Mouse (Mus musculus): ENCODE measurements around the gene Disc1. TPM values are rescaled to one million over a fixed set of nuclear protein-coding genes. Genes with fewer than 3 reads are reported as not detected.

The Disc1 gene
- polyA plus RNA-seq, 1 experiment from 2014 or later = 0.86 TPM

DNA sequence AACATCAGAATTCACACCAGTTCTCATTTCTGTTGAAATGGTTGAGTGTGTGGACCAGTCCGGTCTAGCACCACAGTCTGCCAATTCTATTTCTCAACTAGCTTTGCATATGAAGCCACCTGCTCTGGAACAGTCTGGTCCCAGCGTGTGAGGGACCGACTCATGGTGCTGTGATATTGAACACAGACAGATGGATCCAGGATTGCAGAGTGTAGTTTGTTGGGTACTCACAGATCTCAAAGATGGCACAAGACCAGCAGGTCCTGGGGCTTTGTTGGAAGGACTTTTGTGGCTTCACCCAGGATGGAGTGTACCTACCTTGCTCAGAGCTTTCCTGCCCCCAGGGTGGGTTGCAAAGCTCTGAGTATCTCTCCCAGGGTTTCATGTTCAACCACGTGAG, 151.6 kb downstream of the Disc1 start:
- no peak overlapping the region for H3K4me3 ChIP-seq (ENCODE audit: low read depth, low read length)
- H3K4me1 ChIP-seq (ENCODE audit: control insufficient read depth, insufficient read depth, low read length) = no peaks in the 10 kb centered on the region; the same call in 1 of the 2 replicates
- no peak overlapping the region for H3K9ac ChIP-seq (replicated peaks; ENCODE audit: low read length)
- H3K4me2 ChIP-seq (ENCODE audit: low read depth, low read length) = no peak overlapping the region
- H3K27me3 ChIP-seq (ENCODE audit: control insufficient read depth, insufficient read depth, low read length) = no peaks in the 10 kb centered on the region
- no peak for DNase-seq (ENCODE audit: low spot score)
- no peaks in the 10 kb centered on the region for H3K36me3 ChIP-seq (replicated peaks; ENCODE audit: control insufficient read depth, insufficient read depth, low read depth, low read length)
- 91% methylated on average over 4 of the region's 4 CpGs for WGBS
- H3K27ac ChIP-seq (replicated peaks; ENCODE audit: low read depth, low read length) = no peak overlapping the region
- no peaks in the 10 kb centered on the region for H3K9me3 ChIP-seq (replicated peaks; ENCODE audit: control insufficient read depth, low read length)
- no peak for ATAC-seq (replicated peaks; ENCODE audit: insufficient number of reproducible peaks, low FRiP score, low TSS enrichment, low read depth)

DNA sequence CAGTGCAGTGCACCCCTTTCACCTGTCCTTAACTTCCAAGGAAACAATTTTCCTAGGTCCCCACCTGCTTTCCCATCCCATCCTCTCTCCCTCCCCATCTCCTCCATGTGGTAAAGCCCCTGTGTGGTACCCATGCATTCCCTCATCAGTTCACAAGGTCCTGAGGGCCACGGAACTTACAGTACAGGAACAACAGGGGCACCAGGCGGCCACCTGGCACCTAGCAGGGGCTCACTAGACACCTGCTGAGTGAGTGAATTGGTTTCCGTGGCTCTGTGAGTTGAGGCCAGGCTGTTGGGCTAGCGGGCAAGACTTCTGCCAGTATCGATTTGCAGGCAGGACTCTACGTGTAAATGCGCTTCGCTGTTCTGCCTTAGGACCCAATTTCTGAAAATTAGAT, 152.4 kb downstream of the Disc1 start:
- Histone ChIP-seq H3K4me1 (ENCODE audit: control insufficient read depth, insufficient read depth, low read length) (no peaks in the 10 kb centered on the region), H3K9me3 (replicated peaks; ENCODE audit: control insufficient read depth, low read length) (no peaks in the 10 kb centered on the region), H3K27me3 (ENCODE audit: control insufficient read depth, insufficient read depth, low read length) (no peaks in the 10 kb centered on the region), H3K4me2 (ENCODE audit: low read depth, low read length) (no peak overlapping the region), H3K4me3 (ENCODE audit: low read depth, low read length) (no peak overlapping the region), H3K36me3 (replicated peaks; ENCODE audit: control insufficient read depth, insufficient read depth, low read depth, low read length) (no peaks in the 10 kb centered on the region), H3K9ac (replicated peaks; ENCODE audit: low read length) (no peak overlapping the region), H3K27ac (replicated peaks; ENCODE audit: low read depth, low read length) (no peak overlapping the region)
- 70% methylated on average over 8 of the region's 8 CpGs for WGBS
- no peak for ATAC-seq (replicated peaks; ENCODE audit: insufficient number of reproducible peaks, low FRiP score, low TSS enrichment, low read depth)
- DNase-seq (ENCODE audit: low spot score) = no peak

DNA sequence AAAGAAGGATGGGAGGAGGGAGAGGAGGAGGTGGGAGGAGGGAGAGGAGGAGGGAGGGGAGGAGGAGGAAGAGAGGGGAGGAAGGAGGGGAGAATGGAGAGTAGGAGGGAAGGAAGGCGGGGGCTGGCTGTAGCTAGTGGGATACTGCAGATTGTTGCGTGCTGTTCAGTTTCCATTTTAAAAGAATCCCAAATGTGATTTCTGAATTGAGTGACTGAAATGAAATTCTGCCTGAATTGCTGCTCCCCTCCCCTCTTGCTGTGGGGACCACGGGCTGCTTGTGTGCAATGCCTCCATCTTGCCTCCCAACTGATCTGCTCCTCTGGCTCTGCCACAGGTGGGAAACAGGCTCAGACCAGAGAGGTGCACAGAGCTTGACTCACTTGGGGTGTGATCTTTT, 153.0 kb downstream of the Disc1 start:
- Histone ChIP-seq H3K27ac (replicated peaks; ENCODE audit: low read depth, low read length) (no peak overlapping the region), H3K27me3 (ENCODE audit: control insufficient read depth, insufficient read depth, low read length) (no peaks in the 10 kb centered on the region), H3K36me3 (replicated peaks; ENCODE audit: control insufficient read depth, insufficient read depth, low read depth, low read length) (no peaks in the 10 kb centered on the region), H3K9ac (replicated peaks; ENCODE audit: low read length) (no peak overlapping the region), H3K4me3 (ENCODE audit: low read depth, low read length) (no peak overlapping the region), H3K4me2 (ENCODE audit: low read depth, low read length) (no peak overlapping the region), H3K4me1 (ENCODE audit: control insufficient read depth, insufficient read depth, low read length) (no peaks in the 10 kb centered on the region), H3K9me3 (replicated peaks; ENCODE audit: control insufficient read depth, low read length) (no peaks in the 10 kb centered on the region)
- no peak for ATAC-seq (replicated peaks; ENCODE audit: insufficient number of reproducible peaks, low FRiP score, low TSS enrichment, low read depth)
- DNase-seq (ENCODE audit: low spot score) = no peak
- WGBS = 66% methylated on average over 3 of the region's 3 CpGs

DNA sequence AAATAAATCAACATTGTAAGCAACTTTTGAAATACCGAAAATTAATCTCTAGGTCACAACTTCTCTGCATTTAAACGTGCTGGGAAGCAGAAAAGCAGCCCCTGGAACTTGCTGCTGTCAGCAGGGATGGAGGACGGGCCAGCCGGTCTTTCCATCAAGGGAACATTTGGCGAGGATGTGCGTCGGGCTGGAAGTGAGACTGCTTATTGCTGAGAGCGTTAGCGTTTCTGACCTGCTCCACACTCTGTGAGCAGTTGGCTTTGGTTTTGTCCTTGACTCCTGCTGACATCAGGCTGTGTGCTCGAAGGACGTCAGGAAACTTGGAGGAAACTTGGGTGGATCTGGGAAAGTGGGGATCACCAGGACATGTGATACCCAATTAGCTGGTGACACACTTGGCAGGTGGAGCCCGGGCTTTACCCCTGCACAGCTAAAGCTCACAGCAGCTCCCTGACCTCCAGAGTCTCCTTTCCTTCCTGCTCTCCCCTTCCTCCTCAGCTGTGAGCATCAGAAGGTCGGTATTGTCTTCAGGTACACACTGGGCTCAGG, 158.7 kb downstream of the Disc1 start:
- H3K4me3 ChIP-seq (ENCODE audit: low read depth, low read length) = no peak overlapping the region
- no peaks in the 10 kb centered on the region for H3K27me3 ChIP-seq (ENCODE audit: control insufficient read depth, insufficient read depth, low read length)
- 61% methylated on average over 13 of the region's 13 CpGs for WGBS
- no peak overlapping the region for H3K9ac ChIP-seq (replicated peaks; ENCODE audit: low read length)
- H3K4me2 ChIP-seq (ENCODE audit: low read depth, low read length) = no peak overlapping the region
- no peak for DNase-seq (ENCODE audit: low spot score)
- H3K36me3 ChIP-seq (replicated peaks; ENCODE audit: control insufficient read depth, insufficient read depth, low read depth, low read length) = no peaks in the 10 kb centered on the region
- no peak overlapping the region for H3K27ac ChIP-seq (replicated peaks; ENCODE audit: low read depth, low read length)
- no peak for ATAC-seq (replicated peaks; ENCODE audit: insufficient number of reproducible peaks, low FRiP score, low TSS enrichment, low read depth)
- H3K4me1 ChIP-seq (ENCODE audit: control insufficient read depth, insufficient read depth, low read length) = no peaks in the 10 kb centered on the region
- H3K9me3 ChIP-seq (replicated peaks; ENCODE audit: control insufficient read depth, low read length) = no peaks in the 10 kb centered on the region

DNA sequence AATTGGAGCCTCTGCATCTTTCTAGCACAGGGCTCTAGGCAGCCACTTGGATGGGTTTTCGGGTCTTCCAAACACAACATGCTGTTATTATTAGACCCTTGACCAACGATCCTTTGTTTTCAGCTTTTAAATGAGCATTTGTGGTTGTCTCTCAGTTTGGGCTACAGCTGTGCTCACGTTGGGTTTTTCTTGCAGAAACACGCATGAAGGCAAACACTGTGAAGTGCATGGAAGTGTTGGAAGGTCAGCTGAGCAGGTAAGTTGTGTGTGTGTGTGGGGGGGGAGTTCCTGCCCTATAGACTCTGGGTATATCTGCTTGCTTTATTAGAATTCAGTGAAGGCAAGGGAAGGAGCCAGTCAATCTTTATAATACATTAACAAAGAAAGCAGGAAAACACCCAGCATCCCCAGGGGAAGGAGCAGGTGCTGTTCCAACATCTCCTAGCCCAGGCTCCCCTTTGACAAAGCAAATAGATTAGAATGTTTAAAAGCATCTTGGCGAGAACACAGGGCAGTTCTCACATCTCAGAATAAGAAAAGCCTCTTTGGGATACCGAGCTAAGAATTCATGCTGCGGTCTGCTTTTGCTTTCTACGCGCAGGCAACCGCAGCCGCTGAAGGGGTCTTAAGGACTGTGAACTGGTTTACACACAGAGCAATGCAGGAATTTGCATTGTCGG, 164.0 kb downstream of the Disc1 start:
- DNase-seq (ENCODE audit: low spot score) (no peak), ATAC-seq (replicated peaks; ENCODE audit: insufficient number of reproducible peaks, low FRiP score, low TSS enrichment, low read depth) (0 out of 2 replicates have a peak, but pooled peaks have one; percentile 16)
- peak overlapping the region; percentile 65 for H3K27ac ChIP-seq (replicated peaks; ENCODE audit: low read depth, low read length)
- H3K36me3 ChIP-seq (replicated peaks; ENCODE audit: control insufficient read depth, insufficient read depth, low read depth, low read length) = no peaks in the 10 kb centered on the region
- no peaks in the 10 kb centered on the region for H3K27me3 ChIP-seq (ENCODE audit: control insufficient read depth, insufficient read depth, low read length)
- H3K4me3 ChIP-seq (ENCODE audit: low read depth, low read length) = no peak overlapping the region
- H3K9me3 ChIP-seq (replicated peaks; ENCODE audit: control insufficient read depth, low read length) = no peaks in the 10 kb centered on the region
- 17% methylated on average over 12 of the region's 12 CpGs for WGBS
- no peak overlapping the region for H3K9ac ChIP-seq (replicated peaks; ENCODE audit: low read length)
- H3K4me1 ChIP-seq (ENCODE audit: control insufficient read depth, insufficient read depth, low read length) = no peaks in the 10 kb centered on the region
- peak overlapping the region; percentile 28; the same call in 1 of the 2 replicates for H3K4me2 ChIP-seq (ENCODE audit: low read depth, low read length)

DNA sequence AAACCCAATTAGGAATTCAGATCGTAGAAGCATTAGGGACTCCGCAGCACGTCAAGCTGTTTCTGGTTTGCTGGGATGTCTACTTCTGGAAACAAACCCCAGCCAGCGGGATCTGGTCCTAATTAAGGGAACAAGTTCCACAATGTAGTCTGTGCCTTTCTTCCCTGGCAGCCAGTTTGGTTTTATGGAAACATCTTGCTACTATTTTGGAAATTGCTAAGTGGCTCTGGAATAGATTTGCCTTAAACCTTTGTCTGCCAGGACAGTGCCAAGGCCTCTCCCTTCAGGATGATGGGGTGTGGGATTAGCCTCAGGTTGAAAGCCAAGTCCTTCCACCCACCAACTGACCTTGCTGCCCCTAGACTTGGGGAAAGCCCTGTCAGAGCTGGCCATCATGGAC, 164.7 kb downstream of the Disc1 start:
- WGBS = 4% methylated on average over 4 of the region's 4 CpGs
- H3K27me3 ChIP-seq (ENCODE audit: control insufficient read depth, insufficient read depth, low read length) = no peaks in the 10 kb centered on the region
- no peak overlapping the region for H3K4me2 ChIP-seq (ENCODE audit: low read depth, low read length)
- H3K4me3 ChIP-seq (ENCODE audit: low read depth, low read length) = no peak overlapping the region
- H3K36me3 ChIP-seq (replicated peaks; ENCODE audit: control insufficient read depth, insufficient read depth, low read depth, low read length) = no peaks in the 10 kb centered on the region
- peak; percentile 78 for ATAC-seq (replicated peaks; ENCODE audit: insufficient number of reproducible peaks, low FRiP score, low TSS enrichment, low read depth)
- H3K4me1 ChIP-seq (ENCODE audit: control insufficient read depth, insufficient read depth, low read length) = no peaks in the 10 kb centered on the region; the same call in none of the 2 replicates
- H3K9me3 ChIP-seq (replicated peaks; ENCODE audit: control insufficient read depth, low read length) = no peaks in the 10 kb centered on the region
- H3K27ac ChIP-seq (replicated peaks; ENCODE audit: low read depth, low read length) = peak overlapping the region; percentile 73
- DNase-seq (ENCODE audit: low spot score) = peak; percentile 96
- H3K9ac ChIP-seq (replicated peaks; ENCODE audit: low read length) = peak overlapping the region; percentile 4; the same call in 1 of the 2 replicates

DNA sequence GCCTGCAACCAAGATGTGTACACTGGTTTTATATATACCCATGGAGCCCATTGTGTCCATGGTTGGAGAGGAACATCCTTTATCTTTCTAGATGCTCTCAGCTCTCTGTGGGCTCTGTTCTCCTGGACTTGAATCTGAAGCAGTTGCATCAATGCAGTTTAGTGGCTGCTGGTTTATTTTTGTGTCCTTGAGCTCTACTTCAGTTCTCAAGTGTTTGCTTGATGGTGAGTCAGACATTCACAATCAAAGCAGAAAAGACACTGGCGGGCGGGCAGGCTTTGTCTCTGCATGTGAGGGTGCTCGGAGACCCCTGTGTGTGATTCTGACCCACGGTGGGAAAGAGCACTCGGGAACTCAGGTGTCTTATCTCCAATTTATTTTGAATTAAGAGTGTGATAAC, 166.6 kb downstream of the Disc1 start:
- Histone ChIP-seq H3K9me3 (replicated peaks; ENCODE audit: control insufficient read depth, low read length) (no peaks in the 10 kb centered on the region), H3K27me3 (ENCODE audit: control insufficient read depth, insufficient read depth, low read length) (no peaks in the 10 kb centered on the region), H3K4me1 (ENCODE audit: control insufficient read depth, insufficient read depth, low read length) (no peaks in the 10 kb centered on the region; the same call in none of the 2 replicates), H3K4me3 (ENCODE audit: low read depth, low read length) (no peak overlapping the region), H3K4me2 (ENCODE audit: low read depth, low read length) (no peak overlapping the region), H3K27ac (replicated peaks; ENCODE audit: low read depth, low read length) (no peak overlapping the region), H3K9ac (replicated peaks; ENCODE audit: low read length) (no peak overlapping the region), H3K36me3 (replicated peaks; ENCODE audit: control insufficient read depth, insufficient read depth, low read depth, low read length) (no peaks in the 10 kb centered on the region)
- DNase-seq (ENCODE audit: low spot score) = no peak
- WGBS = 84% methylated on average over 5 of the region's 5 CpGs
- ATAC-seq (replicated peaks; ENCODE audit: insufficient number of reproducible peaks, low FRiP score, low TSS enrichment, low read depth) = no peak

DNA sequence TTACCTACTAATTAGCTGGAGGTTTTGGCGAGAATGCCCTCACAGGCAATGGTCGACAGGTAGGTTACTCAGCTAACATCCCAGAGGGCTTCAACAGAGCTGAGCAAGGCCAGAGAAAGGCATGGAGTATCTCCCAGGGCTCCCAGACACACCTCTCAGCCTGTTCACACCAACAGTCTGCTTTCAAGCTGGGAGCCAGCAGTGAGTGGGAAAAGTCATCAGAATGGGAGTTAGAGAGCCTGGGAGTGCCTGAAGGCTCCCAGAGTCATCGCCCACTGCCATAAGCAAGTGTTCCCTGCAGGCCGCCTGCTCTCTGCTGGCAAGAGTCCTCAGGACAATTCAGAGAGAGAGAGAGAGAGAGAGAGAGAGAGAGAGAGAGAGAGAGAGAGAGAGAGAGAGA, 167.1 kb downstream of the Disc1 start:
- Histone ChIP-seq H3K36me3 (replicated peaks; ENCODE audit: control insufficient read depth, insufficient read depth, low read depth, low read length) (no peaks in the 10 kb centered on the region), H3K9ac (replicated peaks; ENCODE audit: low read length) (no peak overlapping the region), H3K4me1 (ENCODE audit: control insufficient read depth, insufficient read depth, low read length) (no peaks in the 10 kb centered on the region; the same call in none of the 2 replicates), H3K27me3 (ENCODE audit: control insufficient read depth, insufficient read depth, low read length) (no peaks in the 10 kb centered on the region), H3K27ac (replicated peaks; ENCODE audit: low read depth, low read length) (no peak overlapping the region), H3K9me3 (replicated peaks; ENCODE audit: control insufficient read depth, low read length) (no peaks in the 10 kb centered on the region), H3K4me2 (ENCODE audit: low read depth, low read length) (no peak overlapping the region), H3K4me3 (ENCODE audit: low read depth, low read length) (no peak overlapping the region)
- no peak for DNase-seq (ENCODE audit: low spot score)
- no peak for ATAC-seq (replicated peaks; ENCODE audit: insufficient number of reproducible peaks, low FRiP score, low TSS enrichment, low read depth)
- 74% methylated on average over 4 of the region's 4 CpGs for WGBS
